Mouse (Mus musculus) MEL (cell line): ENCODE results near the gene Mobp. TPM values are rescaled to one million over a fixed set of nuclear protein-coding genes. Genes with fewer than 3 reads are reported as not detected.

ENCODE experiments used
- DNase-seq: peaks from one replicate; pipeline ENCODE4 v3.0.0; 2011; ENCODE audit warnings: low read depth, low spot score
- H3K27ac ChIP-seq: 2 replicates; pipeline ENCODE4 v1.5.1; 2012; ENCODE audit warnings: low read depth, mild to moderate bottlenecking, control low read depth, low read length, moderate library complexity; ENCODE audit not compliant: control insufficient read depth
- H3K27me3 ChIP-seq, 2 experiments: fragments of 150-350 bp in 1 of 2; sonication (generic) in 1 of 2; 2 replicates each; pipeline ENCODE4 v1.6.1; 2012; ENCODE audit warnings: low read length in 2 of 2, mild to moderate bottlenecking in 2 of 2, improper control_type of control experiment in 1 of 2, moderate library complexity in 1 of 2; ENCODE audit not compliant: insufficient read depth in 2 of 2, control insufficient read depth in 1 of 2
- H3K36me3 ChIP-seq, 2 experiments: 2 replicates each; pipeline ENCODE4 v1.6.1; 2012 to 2014; ENCODE audit warnings: low read length in 2 of 2, improper control_type of control experiment in 1 of 2, inconsistent platforms in 1 of 2, mild to moderate bottlenecking in 1 of 2; ENCODE audit not compliant: insufficient read depth in 2 of 2, control insufficient read depth in 1 of 2
- H3K4me1 ChIP-seq, 2 experiments: fragments of 150-350 bp in 1 of 2; sonication (generic) in 1 of 2; 2 replicates each; pipeline ENCODE4 v1.6.1; 2012; ENCODE audit warnings: low read length in 2 of 2, improper control_type of control experiment in 1 of 2, mild to moderate bottlenecking in 1 of 2; ENCODE audit not compliant: insufficient read depth in 2 of 2, control insufficient read depth in 1 of 2
- H3K4me3 ChIP-seq, 2 experiments: fragments of 150-350 bp in 1 of 2; sonication (generic) in 1 of 2; 2 replicates each; pipeline ENCODE4 v1.5.1; 2012; ENCODE audit warnings: low read depth in 2 of 2, low read length in 2 of 2, mild to moderate bottlenecking in 2 of 2, moderate library complexity in 2 of 2, control low read depth in 1 of 2, improper control_type of control experiment in 1 of 2; ENCODE audit not compliant: control insufficient read depth in 1 of 2, insufficient read depth in 1 of 2
- H3K79me2 ChIP-seq: 2 replicates; pipeline ENCODE4 v1.6.1; 2012; ENCODE audit warnings: mild to moderate bottlenecking, low read length, moderate library complexity; ENCODE audit not compliant: control insufficient read depth, poor library complexity, insufficient read depth
- H3K9ac ChIP-seq: 2 replicates; pipeline ENCODE4 v1.6.1; 2012; ENCODE audit warnings: low read depth, mild to moderate bottlenecking, control low read depth, low read length, moderate library complexity; ENCODE audit not compliant: control insufficient read depth, poor library complexity, severe bottlenecking
- H3K9me3 ChIP-seq: fragments of 150-350 bp; sonication (generic); replicated peaks from 2 replicates; pipeline ENCODE4 v1.6.1; 2012; ENCODE audit warnings: mild to moderate bottlenecking, low read length, improper control_type of control experiment, moderate library complexity; ENCODE audit not compliant: insufficient read depth
- CHD2 ChIP-seq: IDR thresholded peaks from 2 replicates; pipeline ENCODE4 v1.6.1; 2011; ENCODE audit warnings: low read length, improper control_type of control experiment
- E2F4 ChIP-seq: IDR thresholded peaks from 2 replicates; pipeline ENCODE4 v1.6.1; 2011; ENCODE audit warnings: low read depth, low read length, improper control_type of control experiment, borderline replicate concordance
- ETS1 ChIP-seq: IDR thresholded peaks from 2 replicates; pipeline ENCODE4 v1.6.1; 2012; ENCODE audit warnings: low read depth, mild to moderate bottlenecking, inconsistent platforms, low read length, improper control_type of control experiment, moderate library complexity
- GABPA ChIP-seq: IDR thresholded peaks from 2 replicates; pipeline ENCODE4 v1.6.1; 2012; ENCODE audit warnings: low read depth, mild to moderate bottlenecking, inconsistent platforms, low read length, improper control_type of control experiment, moderate library complexity
- GATA1 ChIP-seq: IDR thresholded peaks from 2 replicates; pipeline ENCODE4 v1.6.1; 2011; ENCODE audit warnings: low read depth, low read length, improper control_type of control experiment
- JUND ChIP-seq: IDR thresholded peaks from 2 replicates; pipeline ENCODE4 v1.6.1; 2011; ENCODE audit warnings: low read depth, mild to moderate bottlenecking, improper control_type of control experiment, low read length
- MXI1 ChIP-seq: IDR thresholded peaks from 2 replicates; pipeline ENCODE4 v1.6.1; 2011; ENCODE audit warnings: mild to moderate bottlenecking, low read depth, low read length, improper control_type of control experiment
- MYC ChIP-seq: IDR thresholded peaks from 2 replicates; pipeline ENCODE4 v1.6.1; 2011; ENCODE audit warnings: low read depth, mild to moderate bottlenecking, low read length, improper control_type of control experiment, moderate library complexity
- NELFE ChIP-seq: IDR thresholded peaks from 2 replicates; pipeline ENCODE4 v1.6.1; 2011; ENCODE audit warnings: low read depth, low read length, improper control_type of control experiment
- POLR2AphosphoS2 ChIP-seq: IDR thresholded peaks from 2 replicates; pipeline ENCODE4 v1.6.1; 2011; ENCODE audit warnings: low read length, improper control_type of control experiment
- POLR2AphosphoS5 ChIP-seq: IDR thresholded peaks from 2 replicates; pipeline ENCODE4 v1.6.1; 2012; ENCODE audit warnings: low read depth, borderline replicate concordance, mild to moderate bottlenecking, inconsistent platforms, low read length, moderate library complexity, mixed read lengths
- SIN3A ChIP-seq: IDR thresholded peaks from 2 replicates; pipeline ENCODE4 v1.6.1; 2012; ENCODE audit warnings: low read length, improper control_type of control experiment, inconsistent platforms
- SMC3 ChIP-seq: IDR thresholded peaks from 2 replicates; pipeline ENCODE4 v1.6.1; 2011; ENCODE audit warnings: low read depth, low read length, improper control_type of control experiment
- TBP ChIP-seq: IDR thresholded peaks from 2 replicates; pipeline ENCODE4 v1.8.0; 2011; ENCODE audit warnings: low read depth, low read length, improper control_type of control experiment
- UBTF ChIP-seq: IDR thresholded peaks from 2 replicates; pipeline ENCODE4 v1.6.1; 2012; ENCODE audit warnings: low read depth, mild to moderate bottlenecking, inconsistent platforms, low read length, improper control_type of control experiment, moderate library complexity, borderline replicate concordance; ENCODE audit not compliant: insufficient read depth
- ZKSCAN1 ChIP-seq: IDR thresholded peaks from 2 replicates; pipeline ENCODE4 v1.6.1; 2012; ENCODE audit warnings: low read depth, mild to moderate bottlenecking, inconsistent platforms, low read length, improper control_type of control experiment, moderate library complexity
- ZMIZ1 ChIP-seq: IDR thresholded peaks from 2 replicates; pipeline ENCODE4 v1.6.1; 2012; ENCODE audit warnings: low read depth, mild to moderate bottlenecking, inconsistent platforms, low read length, improper control_type of control experiment, moderate library complexity
- ZNF384 ChIP-seq: IDR thresholded peaks from 2 replicates; pipeline ENCODE4 v1.6.1; 2012; ENCODE audit warnings: low read depth, mild to moderate bottlenecking, inconsistent platforms, low read length, improper control_type of control experiment
- polyA plus RNA-seq, 2 experiments: library from polyadenylated mRNA; stranded (reverse) in 1 of 2; unstranded in 1 of 2; fragments of >175 nt in 1 of 2; fragments of >200 nt in 1 of 2; gene quantifications; 2 replicates each; pipeline versions ENCODE4 v1.2.1 to v1.2.4; 2012; ENCODE audit warnings: low replicate concordance in 2 of 2, low read depth in 1 of 2; ENCODE audit not compliant: insufficient read length in 2 of 2, insufficient read depth in 1 of 2, missing spikeins in 1 of 2
- total RNA-seq: library from RNA; depleted of rRNA; stranded (reverse); fragments of 300-350 nt; gene quantifications from 2 replicates; pipeline ENCODE4 v1.2.3, GENCODE M21; 2012

The Mobp gene
- total and polyA plus RNA-seq, 3 experiments, result not detected

DNA sequence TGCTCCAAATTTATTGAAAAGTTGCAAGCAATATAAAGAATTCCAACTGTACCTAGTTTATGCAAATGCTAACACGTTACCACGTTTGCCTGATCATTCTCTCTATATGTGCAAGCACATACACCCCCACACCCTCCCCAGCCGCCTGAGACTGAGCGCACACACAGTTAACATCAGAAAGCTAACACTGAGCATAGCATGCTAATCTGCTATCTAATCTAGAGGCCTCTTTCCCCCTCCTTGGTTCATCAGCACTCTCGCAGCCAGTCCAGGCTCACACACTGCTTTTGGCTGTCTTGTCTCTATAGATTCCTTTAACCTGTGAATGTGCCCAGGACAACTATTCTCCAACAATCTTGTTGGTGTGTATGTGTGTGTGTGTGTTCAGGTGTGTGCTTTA, 1.6 kb downstream of the Mobp start:
- Histone ChIP-seq H3K79me2 (no peaks in the 10 kb centered on the region), H3K4me1 (no peaks in the 10 kb centered on the region), H3K9me3 (no peaks in the 10 kb centered on the region), H3K9ac (no peak overlapping the region), H3K27ac (no peak overlapping the region)
- no peak for DNase-seq
- TF ChIP-seq ZNF384, result no peak
- TF ChIP-seq SMC3, result no peak
- TF ChIP-seq MXI1, result no peak
- TF ChIP-seq NELFE, result no peak
- TF ChIP-seq POLR2AphosphoS5, result no peak
- TF ChIP-seq, all 39 proteins: peak for 0
- no peaks in the 10 kb centered on the region for H3K36me3 ChIP-seq
- H3K4me3 ChIP-seq, result no peak overlapping the region
- peaks cover 18% of the 10 kb centered on the region in 2 experiments for H3K27me3 ChIP-seq

GRCm38 (mm10) chr9:120151906-120152399, 2.4 kb downstream of the Mobp start:
- H3K27me3 ChIP-seq, result peaks cover 18% of the 10 kb centered on the region in 2 experiments
- TF ChIP-seq NELFE (no peak), POLR2AphosphoS2 (no peak), ZMIZ1 (no peak), CHD2 (no peak), ETS1 (no peak), SIN3A (no peak), MYC (no peak), TBP (no peak), GATA1 (no peak), JUND (no peak), ZKSCAN1 (no peak), MXI1 (no peak), E2F4 (no peak), GABPA (no peak), UBTF (no peak)
- TF ChIP-seq, all 39 proteins: peak for 0
- no peak overlapping the region for H3K4me3 ChIP-seq
- no peaks in the 10 kb centered on the region for H3K79me2 ChIP-seq
- no peaks in the 10 kb centered on the region for H3K9me3 ChIP-seq
- no peaks in the 10 kb centered on the region for H3K36me3 ChIP-seq
- H3K27ac ChIP-seq, result no peak overlapping the region
- DNase-seq, result no peak
- no peaks in the 10 kb centered on the region for H3K4me1 ChIP-seq
- no peak overlapping the region for H3K9ac ChIP-seq
